ENCODE assay signal across 8 mouse cellular contexts in the genomic region with DNA sequence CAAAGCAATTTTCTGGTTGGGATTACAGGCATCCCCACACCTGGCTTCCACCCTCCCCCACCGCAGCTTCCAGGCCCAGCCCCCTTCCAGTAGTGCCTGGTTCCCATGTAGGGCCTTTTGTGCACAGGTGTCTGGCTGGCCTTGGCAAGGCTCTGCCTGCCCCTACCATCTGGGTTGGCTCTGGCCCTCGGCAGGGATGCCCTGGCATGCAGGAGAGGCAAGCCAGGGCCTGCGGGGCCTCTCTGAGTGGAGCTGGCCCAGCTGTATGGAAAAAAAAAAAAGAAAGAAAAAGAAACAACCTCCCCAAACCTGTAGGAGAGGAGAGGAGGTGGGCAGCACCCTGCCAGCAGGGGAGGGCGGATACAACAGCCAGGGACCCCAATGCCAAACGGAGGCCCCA. TPM values are rescaled to one million over a fixed set of nuclear protein-coding genes. Genes with fewer than 3 reads are reported as not detected.
DNase-seq lines count a peak whose midpoint lies in the region; ATAC-seq and TF ChIP-seq lines count a peak whose summit lies in the region.

No protein-coding gene starts in this region.

- H3K36me3 ChIP-seq in heart, embryonic 12.5 days = peaks cover 61% of the 10 kb centered on the region
- H3K36me3 ChIP-seq in hindbrain, postnatal 0 days (ENCODE audit: insufficient read depth, low read length) = peaks cover 36% of the 10 kb centered on the region

- peaks cover 41% of the 10 kb centered on the region for H3K4me1 ChIP-seq in heart, embryonic 12.5 days (replicated peaks)
- H3K4me1 ChIP-seq in hindbrain, postnatal 0 days (ENCODE audit: insufficient read depth, low read length) = peaks cover 27% of the 10 kb centered on the region

- H3K27me3 ChIP-seq in heart, embryonic 12.5 days (replicated peaks) = peaks cover 6% of the 10 kb centered on the region; the same call in 1 of the 2 replicates
- H3K27me3 ChIP-seq in hindbrain, postnatal 0 days (ENCODE audit: insufficient read depth, low read length) = no peaks in the 10 kb centered on the region

- no peak overlapping the region for H3K4me3 ChIP-seq in heart, embryonic 12.5 days
- no peak overlapping the region for H3K4me3 ChIP-seq in hindbrain, postnatal 0 days (ENCODE audit: low read length)

- DNase-seq in heart, adult 8-10 months (ENCODE audit: low spot score) = no peak
- DNase-seq in urinary bladder, postnatal 14 days (ENCODE audit: low spot score) = peak; percentile 67
- DNase-seq in urinary bladder, adult 2 months (ENCODE audit: low spot score) = no peak
- peak; percentile 55 for DNase-seq in hindbrain, postnatal 0 days (ENCODE audit: low spot score)
- no peak for DNase-seq in spleen, postnatal 4 days (ENCODE audit: low spot score in 2 of 2)
- no peak for DNase-seq in urinary bladder, postnatal 25 days (ENCODE audit: low spot score)

- ATAC-seq in heart, embryonic 12.5 days (ENCODE audit: insufficient number of reproducible peaks, low FRiP score) = no peak
- no peak for ATAC-seq in hindbrain, postnatal 0 days
- ATAC-seq in erythroid progenitor cell, adult 5-6 weeks (replicated peaks; ENCODE audit: low FRiP score, poor library complexity, severe bottlenecking) = no peak

- WGBS in heart, embryonic 12.5 days = 77% methylated on average over 5 of the region's 5 CpGs
- 48% methylated on average over 5 of the region's 5 CpGs for WGBS in hindbrain, postnatal 0 days

- H3K4me2 ChIP-seq in heart, embryonic 12.5 days = no peak overlapping the region
- peak overlapping the region; percentile 33; the same call in 1 of the 2 replicates for H3K4me2 ChIP-seq in hindbrain, postnatal 0 days (ENCODE audit: low read depth, low read length)

- peak overlapping the region; percentile 52 for H3K9ac ChIP-seq in heart, embryonic 12.5 days
- H3K9ac ChIP-seq in hindbrain, postnatal 0 days (replicated peaks; ENCODE audit: low read length) = peak overlapping the region; percentile 96

- peak; percentile 8; the same call in 1 of the 2 replicates for TF ChIP-seq CTCF in hindbrain, postnatal 0 days (IDR thresholded peaks at IDR 0.05; ENCODE audit: low read depth)

- no peaks in the 10 kb centered on the region for H3K9me3 ChIP-seq in heart, embryonic 12.5 days (replicated peaks)
- H3K9me3 ChIP-seq in hindbrain, postnatal 0 days (ENCODE audit: low read length) = no peaks in the 10 kb centered on the region

- no peak overlapping the region for H3K27ac ChIP-seq in heart, embryonic 12.5 days (ENCODE audit: poor library complexity, severe bottlenecking)
- H3K27ac ChIP-seq in hindbrain, postnatal 0 days = peak overlapping the region; percentile 64

RNA-seq across cellular contexts. Expression of a gene that starts 3.1 kb away (rescaled TPM):
- 35.2 and 37.2 TPM in 2 replicates for polyA plus RNA-seq in heart, embryonic 12.5 days (2016; fragmentation: Nextera tagmentation; extraction: Ambion mirVana)
- 10 to 100 TPM; 19.3 to 24.1 (median 22.2) TPM for total RNA-seq in heart, adult 8-10 months (2022)
- polyA plus RNA-seq in urinary bladder, adult 2 months (2012; rRNA removed) = 57.3 and 66.0 TPM in 2 replicates
- 162 and 176 TPM in 2 replicates for total RNA-seq in hindbrain, postnatal 0 days (2014; rRNA removed)
- polyA plus RNA-seq in hindbrain, postnatal 0 days (2015; fragmentation: Nextera tagmentation; extraction: Ambion mirVana) = 101 and 103 TPM in 2 replicates
- 3.8 and 5.4 TPM in 2 replicates for total RNA-seq in erythroid progenitor cell, adult 5-6 weeks (2015; ENCODE audit: low replicate concordance)
- total RNA-seq in erythroid progenitor cell, adult 5-6 weeks (2017; ENCODE audit: low replicate concordance) = 7.3 and 8.0 TPM in 2 replicates

RNA-seq across cellular contexts. Expression of a gene that starts 12.7 kb away (rescaled TPM):
- polyA plus RNA-seq in heart, embryonic 12.5 days (2016; fragmentation: Nextera tagmentation; extraction: Ambion mirVana) = 37.2 and 37.9 TPM in 2 replicates
- total RNA-seq in heart, adult 8-10 months (2022) = 10 to 100 TPM; 23.2 to 32.5 (median 27.7) TPM
- 38.2 and 41.9 TPM in 2 replicates for polyA plus RNA-seq in urinary bladder, adult 2 months (2012; rRNA removed)
- 37.2 and 53.9 TPM in 2 replicates for total RNA-seq in hindbrain, postnatal 0 days (2014; rRNA removed)
- polyA plus RNA-seq in hindbrain, postnatal 0 days (2015; fragmentation: Nextera tagmentation; extraction: Ambion mirVana) = 56.1 and 63.3 TPM in 2 replicates
- 16.9 and 31.0 TPM in 2 replicates for total RNA-seq in erythroid progenitor cell, adult 5-6 weeks (2015; ENCODE audit: low replicate concordance)
- total RNA-seq in erythroid progenitor cell, adult 5-6 weeks (2017; ENCODE audit: low replicate concordance) = 5.1 and 30.4 TPM in 2 replicates

RNA-seq across cellular contexts. Expression of a gene that starts 18.9 kb away (rescaled TPM):
- polyA plus RNA-seq in heart, embryonic 12.5 days (2016; fragmentation: Nextera tagmentation; extraction: Ambion mirVana) = 19.1 and 19.2 TPM in 2 replicates
- 10 to 100 TPM; 46.3 to 60.7 (median 50.6) TPM for total RNA-seq in heart, adult 8-10 months (2022)
- polyA plus RNA-seq in urinary bladder, adult 2 months (2012; rRNA removed) = 34.1 and 35.3 TPM in 2 replicates
- 610 and 693 TPM in 2 replicates for total RNA-seq in hindbrain, postnatal 0 days (2014; rRNA removed)
- polyA plus RNA-seq in hindbrain, postnatal 0 days (2015; fragmentation: Nextera tagmentation; extraction: Ambion mirVana) = 693 and 724 TPM in 2 replicates
- total RNA-seq in erythroid progenitor cell, adult 5-6 weeks (2015; ENCODE audit: low replicate concordance) = 7.1 TPM in 1 of 2 replicates, not detected in the other
- total RNA-seq in erythroid progenitor cell, adult 5-6 weeks (2017; ENCODE audit: low replicate concordance) = 2.2 and 4.9 TPM in 2 replicates

RNA-seq across cellular contexts. Expression of a gene that starts 31.4 kb away (rescaled TPM):
- 7.2 and 8.1 TPM in 2 replicates for polyA plus RNA-seq in heart, embryonic 12.5 days (2016; fragmentation: Nextera tagmentation; extraction: Ambion mirVana)
- total RNA-seq in heart, adult 8-10 months (2022) = 1 to 10 TPM; 6.5 to 8.4 (median 7.1) TPM
- 19.5 and 19.7 TPM in 2 replicates for polyA plus RNA-seq in urinary bladder, adult 2 months (2012; rRNA removed)
- total RNA-seq in hindbrain, postnatal 0 days (2014; rRNA removed) = 35.2 and 42.1 TPM in 2 replicates
- polyA plus RNA-seq in hindbrain, postnatal 0 days (2015; fragmentation: Nextera tagmentation; extraction: Ambion mirVana) = 16.2 and 16.7 TPM in 2 replicates
- 13.4 and 14.4 TPM in 2 replicates for total RNA-seq in erythroid progenitor cell, adult 5-6 weeks (2015; ENCODE audit: low replicate concordance)
- 2.7 and 3.0 TPM in 2 replicates for total RNA-seq in erythroid progenitor cell, adult 5-6 weeks (2017; ENCODE audit: low replicate concordance)

RNA-seq across cellular contexts. Expression of a gene that starts 34.8 kb away (rescaled TPM):
- polyA plus RNA-seq in heart, embryonic 12.5 days (2016; fragmentation: Nextera tagmentation; extraction: Ambion mirVana) = not detected in 2 replicates
- under 1 TPM in 2 of 4 experiments, not detected in 2; 0.16 to 0.49 TPM for total RNA-seq in heart, adult 8-10 months (2022)
- polyA plus RNA-seq in urinary bladder, adult 2 months (2012; rRNA removed) = 0.58 and 0.94 TPM in 2 replicates
- not detected in 2 replicates for total RNA-seq in hindbrain, postnatal 0 days (2014; rRNA removed)
- not detected in 2 replicates for polyA plus RNA-seq in hindbrain, postnatal 0 days (2015; fragmentation: Nextera tagmentation; extraction: Ambion mirVana)
- 0.84 and 1.1 TPM in 2 replicates for total RNA-seq in erythroid progenitor cell, adult 5-6 weeks (2015; ENCODE audit: low replicate concordance)
- 0.13 and 0.53 TPM in 2 replicates for total RNA-seq in erythroid progenitor cell, adult 5-6 weeks (2017; ENCODE audit: low replicate concordance)

Comparison
In these comparisons a context has a peak if more than half of its experiments do, and no peak if none do; other contexts are left out.
1. DNase-seq: peak in urinary bladder, postnatal 14 days (single experiment) and hindbrain, postnatal 0 days (single experiment); none in heart, adult 8-10 months (single experiment), urinary bladder, adult 2 months (single experiment), spleen, postnatal 4 days (0 of 2) and urinary bladder, postnatal 25 days (single experiment).